Mouse (Mus musculus) forebrain, embryonic 10.5 days (tissue): ENCODE data around the gene Crhr1. TPM values are rescaled to one million over a fixed set of nuclear protein-coding genes. Genes with fewer than 3 reads are reported as not detected.

Source experiments
- DNase-seq: peaks from one replicate; pipeline ENCODE4 v3.0.0-alpha.2; 2017; ENCODE audit warnings: low spot score; ENCODE audit errors: extremely low spot score
- H3K27ac ChIP-seq: fragments of 300-500 bp; sonication (generic); 2 replicates; pipeline ENCODE4 v1.5.1; 2016; ENCODE audit warnings: mild to moderate bottlenecking
- H3K27me3 ChIP-seq: fragments of 300-500 bp; sonication (generic); 2 replicates; pipeline ENCODE4 v1.6.1; 2016; ENCODE audit warnings: mild to moderate bottlenecking; ENCODE audit not compliant: poor library complexity, severe bottlenecking
- H3K36me3 ChIP-seq: fragments of 300-500 bp; sonication (generic); replicated peaks from 2 replicates; pipeline ENCODE4 v1.6.1; 2016; ENCODE audit warnings: mild to moderate bottlenecking, moderate library complexity
- H3K4me1 ChIP-seq: fragments of 300-500 bp; sonication (generic); 2 replicates; pipeline ENCODE4 v1.6.1; 2016
- H3K4me3 ChIP-seq: fragments of 300-500 bp; sonication (generic); 2 replicates; pipeline ENCODE4 v1.5.1; 2016; ENCODE audit warnings: mild to moderate bottlenecking, moderate library complexity
- H3K9me3 ChIP-seq: fragments of 300-500 bp; sonication (generic); 2 replicates; pipeline ENCODE4 v1.6.1; 2016; ENCODE audit warnings: mild to moderate bottlenecking, moderate library complexity
- WGBS: fragments of 180-500 bp; shearing (Covaris S2); methylation state at CpG from one replicate; pipeline ENCODE4 v1.1.7; 2016; 5-methylcytosine and 5-hydroxymethylcytosine counted together
- polyA plus RNA-seq: library from polyadenylated mRNA; unstranded; fragments of >200 nt; fragmentation: Nextera tagmentation; extraction: Ambion mirVana; gene quantifications from 2 replicates; pipeline ENCODE4 v1.2.1, GENCODE M21; 2016

The Crhr1 gene
- polyA plus RNA-seq, 1 experiment from 2014 or later = 0.22 TPM

DNA sequence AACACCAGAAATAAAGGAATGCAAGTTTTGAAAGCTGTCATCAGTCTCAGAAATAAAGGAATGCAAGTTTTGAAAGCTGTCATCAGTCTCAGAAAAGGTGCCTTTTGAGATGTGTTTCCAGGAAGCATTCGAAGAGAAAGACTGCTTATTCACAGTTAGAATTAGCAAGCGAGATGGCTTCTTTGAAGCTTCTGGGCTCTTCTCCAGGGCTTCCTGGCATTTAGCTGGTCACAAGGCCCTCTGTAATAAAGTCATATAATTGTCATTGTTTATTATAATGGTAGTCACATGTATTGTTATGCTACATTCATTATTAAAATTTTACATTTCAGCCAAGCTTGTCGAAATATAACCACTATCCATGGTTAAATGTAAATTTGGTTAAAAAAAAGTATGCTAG, 85.4 kb downstream of the Crhr1 start:
- peaks cover 6% of the 10 kb centered on the region for H3K4me1 ChIP-seq
- no peak for DNase-seq
- H3K27me3 ChIP-seq = no peaks in the 10 kb centered on the region
- no peak overlapping the region for H3K4me3 ChIP-seq
- 84% methylated on average over 3 of the region's 3 CpGs for WGBS
- H3K27ac ChIP-seq = no peak overlapping the region
- H3K36me3 ChIP-seq = no peaks in the 10 kb centered on the region
- no peaks in the 10 kb centered on the region for H3K9me3 ChIP-seq

DNA sequence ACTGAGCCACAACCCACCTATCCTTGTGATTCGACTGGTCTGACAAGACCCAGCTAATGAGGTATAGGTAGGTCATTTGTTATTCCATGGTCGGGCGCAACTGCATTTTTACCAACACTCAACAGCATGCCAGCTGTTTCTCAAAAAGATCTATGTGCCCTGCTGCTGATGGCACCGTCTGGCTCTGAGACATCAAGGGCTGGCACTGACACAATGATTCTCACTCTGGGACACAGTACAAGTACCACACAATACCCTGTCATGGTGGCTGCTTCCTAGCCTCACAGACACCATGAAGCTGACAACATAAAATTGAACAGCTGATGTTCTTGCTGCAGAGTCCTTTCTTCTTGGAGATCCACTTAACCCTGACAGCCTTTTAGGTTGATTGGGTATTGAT, 87.6 kb downstream of the Crhr1 start:
- Histone ChIP-seq H3K4me1 (peaks cover 6% of the 10 kb centered on the region), H3K9me3 (no peaks in the 10 kb centered on the region), H3K36me3 (no peaks in the 10 kb centered on the region), H3K27ac (no peak overlapping the region), H3K27me3 (no peaks in the 10 kb centered on the region), H3K4me3 (no peak overlapping the region)
- whole genome bisulfite sequencing = 85% methylated on average over 4 of the region's 4 CpGs
- no peak for DNase-seq

DNA sequence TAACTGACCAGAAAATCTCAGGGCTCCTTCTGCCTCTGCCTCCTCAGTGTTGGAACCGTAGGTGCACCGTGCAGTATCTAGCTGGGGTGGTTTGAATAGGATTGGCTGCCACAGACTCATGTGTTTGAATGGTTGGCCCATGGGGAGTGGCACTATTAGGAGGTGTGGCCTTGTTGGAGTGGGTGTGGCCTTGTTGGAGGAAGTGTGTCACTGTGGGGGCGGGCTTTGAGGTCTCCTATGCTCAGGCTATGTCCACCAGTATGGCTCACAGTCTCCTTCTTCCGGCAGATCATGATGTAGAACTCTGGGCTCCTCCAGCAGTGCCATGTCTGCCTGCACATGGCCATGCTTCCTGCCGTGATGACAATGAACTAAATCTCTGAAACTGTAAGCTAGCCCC, 89.1 kb downstream of the Crhr1 start:
- WGBS = 84% methylated on average over 5 of the region's 5 CpGs
- no peak for DNase-seq
- no peaks in the 10 kb centered on the region for H3K9me3 ChIP-seq
- H3K27me3 ChIP-seq = no peaks in the 10 kb centered on the region
- H3K4me1 ChIP-seq = peaks cover 6% of the 10 kb centered on the region
- H3K4me3 ChIP-seq = no peak overlapping the region
- no peaks in the 10 kb centered on the region for H3K36me3 ChIP-seq
- no peak overlapping the region for H3K27ac ChIP-seq

DNA sequence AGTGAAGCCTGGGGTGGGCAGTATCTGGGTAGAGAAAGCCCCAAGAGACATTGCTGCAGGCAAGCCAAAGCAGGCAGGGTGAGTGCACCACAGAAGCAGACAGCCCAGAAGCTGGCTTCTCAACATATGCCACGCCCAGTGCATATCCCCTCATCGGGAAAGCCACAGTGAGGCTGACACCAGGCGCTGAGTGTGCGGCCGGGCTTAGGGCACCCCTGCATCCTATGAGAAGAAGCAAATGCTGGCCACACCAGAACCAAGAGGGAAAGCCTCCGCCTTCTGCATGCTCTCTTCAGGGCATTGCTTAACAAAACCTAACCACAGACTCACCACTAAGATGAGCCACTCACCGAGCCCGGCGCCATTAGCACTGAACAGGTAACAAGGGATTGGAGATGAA, 90.6 kb downstream of the Crhr1 start:
- no peaks in the 10 kb centered on the region for H3K36me3 ChIP-seq
- H3K4me1 ChIP-seq = no peaks in the 10 kb centered on the region
- 87% methylated on average over 9 of the region's 9 CpGs for WGBS
- H3K27ac ChIP-seq = no peak overlapping the region
- H3K9me3 ChIP-seq = no peaks in the 10 kb centered on the region
- DNase-seq = no peak
- 0 out of 2 replicates have a peak, but pooled peaks cover 2% of the 10 kb centered on the region for H3K27me3 ChIP-seq
- H3K4me3 ChIP-seq = no peak overlapping the region

Other genes starting within 250 kb of the Crhr1 start
- gene Nsf, start 178.8 kb upstream of the Crhr1 start, polyA plus RNA-seq = 55.3 and 57.6 TPM in 2 replicates
- gene Arf2, start 166.1 kb upstream of the Crhr1 start, polyA plus RNA-seq = 94.9 and 98.4 TPM in 2 replicates
- gene Sppl2c, start 53.5 kb downstream of the Crhr1 start, polyA plus RNA-seq = not detected in 2 replicates
- gene Mapt, start 98.5 kb downstream of the Crhr1 start, polyA plus RNA-seq = 2.9 and 8.1 TPM in 2 replicates